Mouse (Mus musculus): ENCODE data around the gene 4933416C03Rik.

Gene 4933416C03Rik

DNA sequence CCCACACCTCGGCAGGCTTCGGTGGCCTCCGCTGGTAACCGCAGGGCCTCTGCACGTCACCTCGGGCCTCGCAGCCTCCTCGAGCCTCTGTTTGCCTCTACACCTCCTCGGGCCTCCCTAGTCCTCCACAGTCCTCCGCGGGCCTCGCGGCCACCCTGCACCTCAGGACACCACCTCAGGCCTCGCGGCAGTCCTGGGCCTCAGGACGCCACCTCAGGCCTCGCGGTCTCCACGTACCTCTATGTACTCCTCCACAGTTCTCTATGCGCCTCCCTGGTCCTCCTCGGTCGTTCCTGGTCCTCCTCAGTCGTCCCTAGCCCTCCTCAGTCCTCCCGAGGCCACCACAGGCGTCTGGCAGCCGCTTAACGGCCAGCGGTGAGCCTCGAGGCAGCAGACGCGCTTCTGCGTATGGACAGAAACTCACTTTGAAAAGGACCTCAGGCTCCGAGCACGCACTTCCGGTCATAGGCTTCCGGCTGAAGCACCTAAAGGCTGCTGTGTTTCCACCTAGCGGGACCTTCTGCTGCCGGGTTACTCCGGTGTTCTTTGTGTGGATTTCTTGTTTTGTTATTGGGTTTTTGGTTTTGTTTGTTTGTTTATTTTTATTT lies at the start of gene 4933416C03Rik:
Gene 4933416C03Rik (minus strand): TSS at position 51 of the 608 bp plus-strand sequence.
- no peak for DNase-seq (ENCODE audit: low spot score in 2 of 2)

DNA sequence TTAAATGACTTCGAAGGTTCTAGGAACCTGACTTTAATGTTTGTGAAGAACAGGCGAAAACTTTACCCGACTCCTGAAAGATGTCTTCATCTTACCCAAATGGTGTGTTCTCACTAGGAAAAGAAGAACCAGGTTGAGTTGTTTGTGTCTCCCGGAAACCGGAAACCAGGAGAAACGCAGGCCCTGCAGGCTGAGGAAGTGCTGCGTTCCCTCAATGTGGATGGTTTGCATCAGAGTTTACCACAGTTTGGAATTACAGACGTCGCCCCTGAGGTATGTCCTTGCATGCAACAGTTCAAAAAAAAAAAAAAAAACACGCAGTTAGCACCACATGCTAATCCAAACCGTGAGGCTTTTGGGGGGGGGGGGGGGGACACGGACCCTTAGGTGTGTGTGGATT lies 48.6 kb upstream of the 4933416C03Rik start:
- no peak for DNase-seq (ENCODE audit: low spot score in 2 of 2)

DNA sequence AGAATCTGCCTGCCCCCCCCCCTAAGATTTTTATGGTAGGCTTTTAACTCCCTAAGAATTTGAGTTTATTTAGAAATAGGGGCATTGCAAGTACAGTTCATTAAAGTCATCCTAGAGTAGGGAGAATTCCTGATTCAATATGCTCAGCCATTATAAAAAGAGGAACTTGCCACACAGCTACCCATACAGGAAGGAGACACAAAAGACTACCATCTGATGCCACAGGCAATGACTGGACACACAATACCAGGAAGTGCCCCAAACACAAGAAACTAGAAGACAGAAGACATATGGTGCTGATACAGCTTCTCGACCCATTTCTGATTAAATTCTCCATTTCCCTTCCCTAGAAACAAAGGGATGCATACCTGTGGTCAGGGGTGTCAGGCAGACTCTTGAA lies 43.0 kb upstream of the 4933416C03Rik start:
- DNase-seq (ENCODE audit: low spot score in 2 of 2) = no peak

GRCm38 (mm10) chr10:116154707-116155106 lies 41.0 kb upstream of the 4933416C03Rik start:
- no peak for DNase-seq (ENCODE audit: low spot score in 2 of 2)

GRCm38 (mm10) chr10:116146091-116146490 lies 32.4 kb upstream of the 4933416C03Rik start:
- no peak for DNase-seq (ENCODE audit: low spot score in 2 of 2)

DNA sequence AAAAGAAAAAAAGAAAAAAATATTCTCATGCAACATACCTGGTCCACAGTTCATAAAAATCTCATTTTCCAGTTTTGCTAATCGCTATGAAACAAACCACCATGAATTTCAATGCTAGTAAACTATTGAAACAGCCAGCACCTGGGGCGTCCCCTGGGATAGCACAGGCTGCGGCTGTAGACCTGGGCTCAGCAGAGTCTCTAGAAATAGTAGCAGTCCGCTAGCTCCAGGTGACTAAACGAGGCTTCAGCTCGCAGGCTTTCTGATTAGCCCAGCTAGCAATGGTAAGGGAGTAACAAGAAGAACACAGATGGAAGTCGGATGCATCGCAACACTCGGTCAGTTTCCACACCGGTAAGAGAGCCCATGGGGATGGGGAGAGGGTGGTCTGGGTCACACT lies 30.0 kb upstream of the 4933416C03Rik start:
- no peak for DNase-seq (ENCODE audit: low spot score in 2 of 2)

GRCm38 (mm10) chr10:116140226-116140625 lies 26.5 kb upstream of the 4933416C03Rik start:
- DNase-seq (ENCODE audit: low spot score in 2 of 2) = no peak

GRCm38 (mm10) chr10:116135187-116135586 lies 21.5 kb upstream of the 4933416C03Rik start:
- DNase-seq (ENCODE audit: low spot score in 2 of 2) = no peak

DNA sequence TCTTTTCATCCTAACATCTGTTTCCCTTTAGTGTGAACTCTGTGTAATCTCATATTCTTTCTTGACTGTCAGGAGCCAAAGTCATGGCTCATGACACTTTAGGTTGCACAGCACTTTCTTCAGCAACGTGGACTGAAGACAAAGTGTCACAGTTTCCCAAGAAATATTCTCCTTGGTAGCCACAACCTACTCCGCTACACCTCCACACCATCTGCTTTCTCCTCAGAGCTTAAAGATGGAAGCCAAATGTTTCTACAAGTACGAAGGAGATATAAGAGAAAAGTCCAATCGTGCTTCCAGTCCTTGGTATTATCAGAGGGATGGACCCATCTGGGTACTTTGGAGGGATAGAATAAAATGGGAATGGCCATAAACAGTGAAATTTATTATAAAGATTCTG lies 18.5 kb upstream of the 4933416C03Rik start:
- peak in 1 of 2 experiments; percentile 64 for DNase-seq (ENCODE audit: low spot score in 2 of 2)

DNA sequence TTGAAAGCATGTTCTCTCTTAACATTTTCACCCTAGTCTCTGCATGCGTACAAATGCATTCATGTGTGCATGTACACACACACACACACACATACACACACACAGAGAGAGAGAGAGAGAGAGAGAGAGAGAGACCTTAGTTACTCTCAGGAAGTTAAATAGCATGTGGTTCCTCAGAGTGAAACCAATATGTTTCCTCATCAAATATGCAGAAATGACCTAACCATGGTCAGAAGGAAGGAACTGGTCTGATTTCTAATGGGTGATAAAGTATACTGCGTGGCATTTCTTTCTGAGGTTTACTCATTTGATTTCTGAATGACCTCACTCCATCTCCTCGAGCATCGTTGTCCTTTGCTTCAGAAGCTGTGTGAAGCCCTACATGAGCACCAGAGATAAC lies 17.5 kb upstream of the 4933416C03Rik start:
- DNase-seq (ENCODE audit: low spot score in 2 of 2) = no peak

DNA sequence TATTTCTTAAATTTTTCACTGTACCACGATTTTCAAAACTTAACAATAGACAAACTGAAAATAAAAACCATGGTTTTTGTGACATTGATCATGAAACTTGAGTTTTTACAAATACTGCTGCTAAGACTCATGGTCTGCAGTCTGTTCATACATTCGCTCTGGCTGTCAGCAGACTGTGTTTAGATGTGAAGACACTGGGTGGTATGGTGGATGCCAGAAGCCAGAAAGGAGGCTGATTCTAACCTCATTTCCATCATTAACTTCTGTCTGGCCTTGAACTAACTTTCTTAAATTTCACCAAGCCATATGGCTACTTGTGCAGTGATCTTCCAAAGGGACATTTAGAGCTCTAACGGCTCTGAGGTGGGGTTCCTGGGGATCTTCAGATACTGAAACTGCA lies 16.7 kb upstream of the 4933416C03Rik start:
- no peak for DNase-seq (ENCODE audit: low spot score in 2 of 2)

DNA sequence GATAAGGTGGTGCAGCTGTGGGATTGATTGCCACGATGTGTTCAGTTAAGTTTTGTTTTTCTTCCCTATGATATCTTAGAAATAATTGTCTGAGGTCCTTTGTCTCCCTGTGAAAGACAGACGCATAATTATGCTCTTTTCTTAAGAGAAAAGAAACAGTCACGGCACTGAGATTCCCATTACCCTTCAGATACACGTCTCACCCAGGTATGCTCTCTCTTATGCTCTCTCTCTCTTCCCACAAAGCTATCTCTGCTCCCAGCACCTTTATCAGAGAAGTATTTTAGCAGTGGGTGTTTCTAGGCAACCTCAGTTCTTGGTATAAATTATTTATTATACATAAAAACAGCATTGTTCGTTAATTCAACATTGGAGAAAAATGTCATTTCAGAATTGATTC lies 11.6 kb upstream of the 4933416C03Rik start:
- no peak for DNase-seq (ENCODE audit: low spot score in 2 of 2)

DNA sequence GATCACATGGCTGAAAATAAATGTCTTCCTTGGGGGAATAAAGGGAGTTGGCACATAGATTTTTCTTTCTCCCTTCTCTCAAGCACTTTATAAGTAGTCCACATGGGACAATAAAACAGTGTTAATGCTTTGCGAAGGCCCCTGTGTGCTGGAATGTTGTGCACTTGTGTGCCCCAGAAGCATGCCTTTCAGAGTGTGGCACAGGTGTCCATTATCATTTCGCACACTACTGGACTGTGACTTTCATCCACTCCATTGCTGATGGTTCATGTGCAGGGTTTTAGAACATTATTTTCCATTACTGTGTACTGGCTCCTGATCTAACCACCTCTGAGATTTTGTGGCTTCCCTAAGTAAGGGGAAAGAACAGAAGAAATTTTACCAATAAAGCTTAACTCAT lies 10.1 kb upstream of the 4933416C03Rik start:
- DNase-seq (ENCODE audit: low spot score in 2 of 2) = no peak

- no peak for DNase-seq (ENCODE audit: low spot score in 2 of 2)
Observed at GRCm38 (mm10) chr10:116121463-116121862, 7.7 kb upstream of the 4933416C03Rik start.

DNA sequence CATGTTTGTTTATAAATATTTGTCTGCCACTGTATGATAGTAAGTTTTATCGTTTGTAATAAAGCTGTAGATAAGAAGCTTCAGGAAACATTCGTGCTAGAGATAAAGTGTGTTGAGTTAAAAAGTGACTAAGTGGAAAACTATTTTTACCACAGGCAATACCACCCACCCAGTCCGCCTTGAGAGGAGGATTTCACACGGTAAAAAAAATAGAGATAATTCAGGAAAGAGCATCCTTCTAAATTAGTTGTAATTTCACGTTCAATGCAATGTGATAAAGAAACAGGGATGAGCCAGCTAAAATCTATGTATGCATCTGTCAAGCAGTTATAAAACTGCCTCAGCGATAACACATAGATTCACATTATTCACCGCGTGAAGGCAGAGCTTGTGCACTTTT lies 3.3 kb upstream of the 4933416C03Rik start:
- peak; percentile 28 to 31 for DNase-seq (ENCODE audit: low spot score in 2 of 2)

DNA sequence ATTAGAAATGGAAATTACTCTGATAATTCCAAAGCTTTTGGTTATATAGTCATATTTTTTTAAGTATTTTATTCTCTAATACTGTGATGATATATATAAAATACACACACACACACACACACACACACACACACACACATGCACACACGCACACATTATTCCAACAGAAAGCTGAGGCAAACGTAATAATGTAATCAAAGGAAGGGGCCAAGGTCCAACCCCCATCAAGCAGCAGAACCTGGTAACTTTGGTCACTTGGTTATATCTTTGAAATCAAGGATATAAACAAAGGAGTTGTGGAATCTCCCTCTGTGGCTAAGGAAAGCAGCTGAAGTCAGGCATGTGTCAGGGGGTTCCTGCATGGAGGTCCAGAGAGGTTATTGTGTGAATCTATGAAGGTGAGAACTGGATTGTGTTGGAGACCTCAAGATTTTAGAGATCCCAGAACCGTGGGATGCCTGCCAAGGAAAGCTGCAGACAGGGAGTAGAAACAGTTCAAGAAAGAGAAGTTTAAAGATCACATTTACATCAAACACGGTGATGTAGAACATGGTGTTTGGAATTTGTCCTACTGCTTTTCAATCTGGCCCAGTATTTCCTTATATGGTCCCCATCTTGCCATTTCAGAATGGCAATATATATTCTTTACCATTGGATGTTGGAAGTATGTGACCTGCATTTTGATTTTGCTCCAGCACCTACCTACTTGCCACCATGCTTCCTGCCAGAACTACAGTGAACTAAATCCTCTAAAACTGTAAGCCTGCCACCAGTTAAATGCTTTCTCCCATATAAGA lies 2.4 kb upstream of the 4933416C03Rik start:
- no peak for DNase-seq (ENCODE audit: low spot score in 2 of 2)

- no peak for DNase-seq (ENCODE audit: low spot score in 2 of 2)
Observed at GRCm38 (mm10) chr10:116112868-116113267, 849 bp downstream of the 4933416C03Rik start.

DNA sequence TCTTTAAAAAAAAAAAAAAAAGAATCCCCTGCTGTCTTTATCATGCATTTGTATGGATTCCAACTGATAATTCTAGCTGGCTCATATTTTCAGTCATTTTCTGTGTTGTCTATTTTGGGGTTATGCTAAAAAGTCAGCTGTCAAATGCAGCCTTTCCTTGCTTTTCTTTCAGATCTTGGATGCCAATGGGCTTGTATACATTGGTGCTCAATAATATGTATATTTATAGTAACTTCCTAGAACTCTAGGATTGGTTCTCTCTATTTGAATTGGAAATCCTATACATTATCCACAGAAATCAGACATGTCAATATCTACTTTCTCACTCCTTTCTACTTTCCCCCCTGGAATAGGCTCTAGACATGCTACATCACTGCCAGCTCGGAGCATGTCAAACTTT lies 5.0 kb downstream of the 4933416C03Rik start:
- no peak for DNase-seq (ENCODE audit: low spot score in 2 of 2)

GRCm38 (mm10) chr10:116108176-116108575 lies 5.5 kb downstream of the 4933416C03Rik start:
- peak in 1 of 2 experiments; percentile 32 for DNase-seq (ENCODE audit: low spot score in 2 of 2)

DNA sequence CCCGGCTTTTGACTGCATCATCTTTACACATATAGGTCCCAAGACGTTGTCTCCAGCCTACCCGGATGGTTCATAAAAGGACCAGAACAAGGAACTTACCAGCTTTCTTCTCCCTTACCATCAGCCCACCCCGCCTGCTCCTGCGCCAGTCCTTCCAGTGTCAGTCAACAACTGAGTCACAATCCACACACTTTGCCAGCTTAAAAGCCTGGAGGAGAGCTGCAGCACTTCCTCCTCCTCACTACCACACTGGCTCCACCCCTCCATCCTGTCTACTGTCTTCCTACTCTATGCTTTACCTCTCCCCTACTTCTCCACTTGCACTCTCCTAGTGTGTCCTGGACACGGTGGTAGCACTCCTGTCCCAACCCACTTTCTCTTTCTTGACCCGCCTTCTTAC lies 15.2 kb downstream of the 4933416C03Rik start:
- DNase-seq (ENCODE audit: low spot score in 2 of 2) = no peak

DNA sequence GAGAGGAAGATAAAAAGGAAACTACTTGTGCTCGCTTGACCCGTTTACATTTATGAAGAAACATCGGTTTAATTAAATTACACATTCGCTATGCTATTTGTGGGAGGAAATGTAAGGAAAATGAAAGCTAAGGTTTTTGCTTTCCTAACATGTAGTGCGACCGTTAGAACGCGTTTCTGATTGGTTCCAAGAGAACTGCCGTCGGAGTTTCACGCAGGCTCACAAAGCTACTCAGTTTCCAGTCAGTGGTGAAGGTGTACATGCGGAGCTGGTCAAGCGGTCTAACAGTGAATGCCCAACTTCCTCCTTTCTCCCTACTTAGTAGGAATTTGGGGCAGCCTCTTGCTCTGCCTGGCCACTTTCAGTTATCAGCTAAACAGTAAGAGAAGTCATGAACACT lies 17.3 kb downstream of the 4933416C03Rik start:
- DNase-seq (ENCODE audit: low spot score in 2 of 2) = no peak

DNA sequence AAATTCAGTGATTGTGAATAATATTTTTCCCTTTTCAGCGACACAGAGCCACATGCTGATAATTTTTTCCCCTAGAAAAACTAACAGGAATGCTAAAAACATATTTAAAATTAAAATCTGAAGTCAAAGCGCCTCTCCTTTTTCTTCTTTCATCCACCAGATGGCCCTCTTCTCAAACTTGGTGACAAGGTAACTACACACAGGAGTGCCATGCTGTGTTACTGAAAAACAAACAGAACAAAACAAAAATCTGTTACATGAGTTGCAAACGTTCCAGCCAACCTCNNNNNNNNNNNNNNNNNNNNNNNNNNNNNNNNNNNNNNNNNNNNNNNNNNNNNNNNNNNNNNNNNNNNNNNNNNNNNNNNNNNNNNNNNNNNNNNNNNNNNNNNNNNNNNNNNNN lies 29.8 kb downstream of the 4933416C03Rik start:
- DNase-seq (ENCODE audit: low spot score in 2 of 2) = no peak

DNA sequence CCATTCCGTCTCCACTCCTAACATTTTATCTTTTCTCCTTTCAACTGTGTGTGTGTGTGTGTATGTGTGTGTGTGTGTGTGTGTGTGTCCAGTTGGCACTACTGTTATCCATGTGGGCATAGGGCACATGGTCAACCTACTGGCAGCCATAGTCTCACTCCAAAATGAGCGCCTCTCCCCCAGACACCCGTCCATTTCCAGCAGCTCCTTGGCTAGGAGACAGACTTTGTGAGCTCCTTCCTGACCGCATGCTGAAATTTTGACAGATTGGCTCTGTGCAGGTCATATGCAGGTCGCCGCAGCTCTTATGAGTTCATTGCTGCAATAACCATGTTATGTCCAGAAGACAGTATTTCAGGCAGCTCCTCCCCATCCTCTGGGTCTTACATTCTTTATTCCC lies 32.9 kb downstream of the 4933416C03Rik start:
- DNase-seq (ENCODE audit: low spot score in 2 of 2) = no peak

Measured in right cerebral cortex, postnatal 36 days (tissue).